Mouse (Mus musculus) liver, embryonic 13.5 days (tissue): Measurements from ENCODE around the gene Sympk. TPM values are rescaled to one million over a fixed set of nuclear protein-coding genes. Genes with fewer than 3 reads are reported as not detected.
A peak's percentile ranks its signal among the peaks of the same experiment; 100 is the strongest.

Experiments used
- ATAC-seq: fragments of 200-750 bp; cut with Nextera tagmentation; 2 replicates; pipeline ENCODE4 v1.8.0; 2017; ENCODE audit warnings: low read depth, mild to moderate bottlenecking, moderate number of reproducible peaks, moderate library complexity
- DNase-seq: peaks from one replicate; pipeline ENCODE4 v3.0.0; 2022
- H3K27ac ChIP-seq: fragments of 300-500 bp; sonication (generic); 2 replicates; pipeline ENCODE4 v1.5.1; 2015; ENCODE audit warnings: moderate library complexity, mild to moderate bottlenecking, inconsistent platforms
- H3K27me3 ChIP-seq: fragments of 300-500 bp; sonication (generic); 2 replicates; pipeline ENCODE4 v1.6.1; 2015; ENCODE audit warnings: mild to moderate bottlenecking, inconsistent platforms
- H3K36me3 ChIP-seq: fragments of 300-500 bp; sonication (generic); 2 replicates; pipeline ENCODE4 v1.6.1; 2015; ENCODE audit warnings: mild to moderate bottlenecking, inconsistent platforms
- H3K4me1 ChIP-seq: fragments of 300-500 bp; sonication (generic); replicated peaks from 2 replicates; pipeline ENCODE4 v1.6.1; 2015; ENCODE audit warnings: inconsistent platforms
- H3K4me2 ChIP-seq: fragments of 300-500 bp; sonication (generic); 2 replicates; pipeline ENCODE4 v1.6.1; 2015; ENCODE audit warnings: inconsistent platforms, mild to moderate bottlenecking, moderate library complexity
- H3K4me3 ChIP-seq: fragments of 300-500 bp; sonication (generic); replicated peaks from 2 replicates; pipeline ENCODE4 v1.5.1; 2015; ENCODE audit warnings: mild to moderate bottlenecking, inconsistent platforms
- H3K9ac ChIP-seq: fragments of 300-500 bp; sonication (generic); 2 replicates; pipeline ENCODE4 v1.6.1; 2015; ENCODE audit warnings: mild to moderate bottlenecking, inconsistent platforms
- H3K9me3 ChIP-seq: fragments of 300-500 bp; sonication (generic); replicated peaks from 2 replicates; pipeline ENCODE4 v1.6.1; 2016; ENCODE audit warnings: inconsistent platforms
- WGBS: fragments of 180-500 bp; shearing (Covaris S2); methylation state at CpG from one replicate; pipeline ENCODE4 v1.1.7; 2015; ENCODE audit not compliant: insufficient replicate concordance; 5-methylcytosine and 5-hydroxymethylcytosine counted together
- polyA plus RNA-seq: library from polyadenylated mRNA; unstranded; fragments of >200 nt; fragmentation: Nextera tagmentation; extraction: Ambion mirVana; gene quantifications from 2 replicates; pipeline ENCODE4 v1.2.1, GENCODE M21; 2015

Sympk gene
- polyA plus RNA-seq, 1 experiment from 2014 or later: 15.0 TPM

DNA sequence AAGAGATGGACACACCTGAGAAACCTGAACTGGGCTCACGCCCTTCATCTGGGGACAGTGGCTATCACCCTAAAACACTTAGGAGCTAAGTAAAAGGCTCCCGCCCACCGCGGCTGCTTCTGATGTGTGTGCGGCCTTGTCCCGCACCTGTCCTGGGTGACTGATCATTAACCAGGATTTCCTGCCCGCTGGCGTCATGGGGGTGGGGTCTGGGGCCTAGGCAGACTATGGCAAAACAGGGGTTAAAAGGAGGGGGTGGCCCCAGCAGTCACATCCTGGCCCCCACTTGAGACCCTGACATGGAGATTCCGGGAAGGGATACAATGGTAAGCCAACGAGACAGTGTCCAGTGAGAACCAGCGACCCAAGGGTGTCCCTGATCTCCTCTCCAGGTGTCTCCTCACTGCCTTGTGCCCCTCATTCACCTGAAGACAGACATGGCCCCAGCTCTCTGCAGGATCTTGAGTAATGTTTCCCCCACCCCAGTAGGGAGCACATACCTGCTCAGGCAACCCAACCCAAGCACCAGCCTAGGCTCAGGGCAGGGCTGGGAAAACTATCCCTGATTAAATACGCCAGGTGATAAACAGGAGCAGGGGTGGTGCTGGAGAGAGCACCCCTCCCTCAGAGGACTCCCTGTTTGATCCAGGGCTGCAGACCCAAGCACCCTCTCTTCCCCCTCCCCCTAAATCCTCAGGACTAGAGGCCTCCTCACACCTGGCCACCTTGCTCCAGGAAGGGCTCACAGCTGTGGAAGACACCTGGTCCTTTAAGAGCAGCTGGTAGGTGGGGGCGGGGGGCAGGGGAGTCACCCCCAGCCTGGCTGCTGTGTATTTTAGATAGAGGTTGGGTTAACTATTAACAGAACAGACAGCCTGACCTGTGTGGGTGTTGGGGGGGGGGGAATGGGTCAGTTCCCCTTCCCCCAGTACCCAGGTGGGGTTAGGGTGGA is 16.9 kb upstream of the Sympk start:
- ATAC-seq: peak; percentile 4
- H3K4me1 ChIP-seq: peaks cover 72% of the 10 kb centered on the region

DNA sequence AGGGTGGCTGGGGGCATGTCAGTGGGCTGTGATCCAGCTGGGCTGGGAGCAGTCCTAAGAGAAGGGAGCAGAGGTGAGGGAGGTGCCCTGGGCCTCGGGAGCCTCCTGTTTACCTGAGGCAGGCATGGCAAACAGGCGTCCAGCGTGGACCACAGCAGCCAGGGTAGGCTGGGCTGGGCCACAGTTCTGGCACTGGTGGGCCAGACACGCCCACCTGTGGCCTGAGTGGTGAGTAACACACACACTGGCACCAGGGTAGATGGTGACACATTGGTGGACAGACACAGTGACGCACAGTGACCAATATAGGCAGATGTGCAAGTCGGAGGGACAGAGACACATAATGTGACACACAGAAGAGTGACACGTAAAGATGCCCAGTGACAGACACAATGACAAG is 13.6 kb upstream of the Sympk start:
- DNase-seq (no peak), ATAC-seq (peak; percentile 3; the same call in 1 of the 2 replicates)
- 63% methylated on average over 7 of the region's 7 CpGs for WGBS
- H3K9me3 ChIP-seq: no peaks in the 10 kb centered on the region
- no peak overlapping the region for H3K4me2 ChIP-seq
- peak overlapping the region; percentile 34 for H3K27ac ChIP-seq
- H3K9ac ChIP-seq: no peak overlapping the region
- peaks cover 20% of the 10 kb centered on the region for H3K36me3 ChIP-seq
- H3K4me3 ChIP-seq: no peak overlapping the region
- peaks cover 58% of the 10 kb centered on the region for H3K4me1 ChIP-seq
- peaks cover 15% of the 10 kb centered on the region; the same call in 1 of the 2 replicates for H3K27me3 ChIP-seq

More for the DNA sequence above, 16.9 kb upstream of the Sympk start:
- peak overlapping the region; percentile 63 for H3K27ac ChIP-seq
- 0 out of 2 replicates have a peak overlapping the region, but pooled peaks have one; percentile 21 for H3K4me3 ChIP-seq
- H3K36me3 ChIP-seq: peaks cover 18% of the 10 kb centered on the region
- no peak for DNase-seq
- H3K27me3 ChIP-seq: 0 out of 2 replicates have a peak, but pooled peaks cover 2% of the 10 kb centered on the region
- H3K9ac ChIP-seq: 0 out of 2 replicates have a peak overlapping the region, but pooled peaks have one; percentile 7
- H3K9me3 ChIP-seq: no peaks in the 10 kb centered on the region
- 67% methylated on average over 13 of the region's 13 CpGs for WGBS
- H3K4me2 ChIP-seq: peak overlapping the region; percentile 99

DNA sequence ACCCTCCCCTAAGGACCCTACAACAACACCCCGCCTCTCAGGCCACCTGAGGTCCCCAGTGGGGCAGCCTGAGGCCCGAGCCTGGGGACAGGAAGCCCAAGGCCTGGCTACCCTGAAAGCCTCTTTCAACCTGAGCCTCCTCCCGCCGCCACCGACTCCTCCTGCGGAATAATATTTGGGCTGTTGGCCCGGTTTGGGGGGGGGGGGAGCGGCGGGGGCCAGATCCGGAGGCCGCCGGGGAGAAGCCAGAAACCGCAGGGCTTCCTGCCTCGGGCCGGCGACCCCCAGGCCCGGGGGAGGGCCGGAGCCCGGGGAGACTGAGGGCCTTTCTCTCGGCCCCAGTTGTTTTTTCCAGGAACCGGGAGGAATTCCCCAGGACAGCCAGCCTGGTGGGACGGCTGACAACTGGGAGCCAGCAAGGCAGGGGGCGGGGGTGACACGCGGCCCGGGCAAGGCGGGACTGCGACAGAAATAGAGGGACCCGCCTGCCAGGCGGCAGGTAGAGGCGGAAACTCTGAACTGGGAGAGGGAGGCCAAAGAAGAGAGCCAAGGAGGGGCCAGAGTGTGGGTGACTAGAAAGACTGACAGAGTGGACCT is 12.1 kb upstream of the Sympk start:
- peak overlapping the region; percentile 62 for H3K9ac ChIP-seq
- 3% methylated on average over 31 of the region's 31 CpGs for WGBS
- peak overlapping the region; percentile 60 for H3K4me2 ChIP-seq
- ATAC-seq (peak; percentile 34), DNase-seq (no peak)
- peaks cover 43% of the 10 kb centered on the region for H3K4me1 ChIP-seq
- H3K36me3 ChIP-seq: peaks cover 10% of the 10 kb centered on the region
- H3K4me3 ChIP-seq: peak overlapping the region; percentile 38
- peaks cover 15% of the 10 kb centered on the region; the same call in 1 of the 2 replicates for H3K27me3 ChIP-seq
- H3K27ac ChIP-seq: peak overlapping the region; percentile 78
- H3K9me3 ChIP-seq: no peaks in the 10 kb centered on the region

DNA sequence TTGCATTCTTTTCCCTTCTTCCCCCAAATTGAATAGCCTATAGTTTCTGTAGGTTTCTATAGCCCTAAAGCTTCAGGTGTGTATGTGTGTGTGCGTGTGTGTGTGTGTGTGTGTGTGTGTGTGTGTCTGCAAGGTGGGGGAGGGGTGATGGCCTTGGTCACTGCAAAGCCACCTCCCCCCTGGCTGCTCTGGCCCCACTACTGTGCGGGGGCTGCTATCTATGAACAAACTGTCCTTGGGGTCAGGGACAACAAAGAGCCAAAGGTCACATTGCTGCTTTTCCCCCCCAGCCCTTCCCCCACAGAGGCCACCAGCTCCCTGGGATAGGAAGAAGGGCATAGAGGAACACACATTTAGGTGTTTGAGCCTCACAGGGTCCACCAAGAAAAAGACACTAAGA is 11.3 kb upstream of the Sympk start:
- peak; percentile 58 for ATAC-seq
- DNase-seq: no peak
- H3K4me1 ChIP-seq: peaks cover 37% of the 10 kb centered on the region
- peak overlapping the region; percentile 78; the same call in 1 of the 2 replicates for H3K27ac ChIP-seq
- H3K9ac ChIP-seq: 0 out of 2 replicates have a peak overlapping the region, but pooled peaks have one; percentile 62
- peaks cover 9% of the 10 kb centered on the region; the same call in 1 of the 2 replicates for H3K36me3 ChIP-seq
- H3K27me3 ChIP-seq: peaks cover 15% of the 10 kb centered on the region; the same call in 1 of the 2 replicates
- peak overlapping the region; percentile 60 for H3K4me2 ChIP-seq
- no peak overlapping the region for H3K4me3 ChIP-seq
- H3K9me3 ChIP-seq: no peaks in the 10 kb centered on the region
- 14% methylated on average over 2 of the region's 2 CpGs for WGBS

DNA sequence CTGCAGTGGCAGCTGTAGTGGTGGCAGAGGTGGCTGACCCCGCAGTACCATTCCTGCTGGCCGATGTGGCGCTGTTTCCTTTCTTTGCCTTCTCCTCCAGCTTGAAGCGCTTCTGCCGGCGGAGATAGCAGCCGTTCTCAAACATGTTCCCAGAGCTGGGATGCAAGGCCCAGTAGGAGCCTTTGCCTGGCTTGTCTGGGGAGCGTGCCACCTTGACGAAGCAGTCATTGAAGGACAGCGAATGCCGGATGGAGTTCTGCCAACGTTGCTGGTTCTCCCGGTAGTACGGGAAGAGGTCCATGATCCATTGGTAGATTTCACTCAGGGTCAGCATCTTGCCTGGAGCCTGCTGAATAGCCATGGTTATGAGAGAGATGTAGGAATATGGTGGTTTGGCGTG is 9.7 kb upstream of the Sympk start:
- Histone ChIP-seq H3K4me1 (peaks cover 29% of the 10 kb centered on the region), H3K9ac (no peak overlapping the region), H3K27me3 (peaks cover 17% of the 10 kb centered on the region; the same call in 1 of the 2 replicates), H3K27ac (no peak overlapping the region), H3K9me3 (no peaks in the 10 kb centered on the region), H3K4me3 (no peak overlapping the region), H3K4me2 (no peak overlapping the region), H3K36me3 (peaks cover 9% of the 10 kb centered on the region; the same call in 1 of the 2 replicates)
- ATAC-seq (no peak), DNase-seq (no peak)
- WGBS: 62% methylated on average over 15 of the region's 15 CpGs

DNA sequence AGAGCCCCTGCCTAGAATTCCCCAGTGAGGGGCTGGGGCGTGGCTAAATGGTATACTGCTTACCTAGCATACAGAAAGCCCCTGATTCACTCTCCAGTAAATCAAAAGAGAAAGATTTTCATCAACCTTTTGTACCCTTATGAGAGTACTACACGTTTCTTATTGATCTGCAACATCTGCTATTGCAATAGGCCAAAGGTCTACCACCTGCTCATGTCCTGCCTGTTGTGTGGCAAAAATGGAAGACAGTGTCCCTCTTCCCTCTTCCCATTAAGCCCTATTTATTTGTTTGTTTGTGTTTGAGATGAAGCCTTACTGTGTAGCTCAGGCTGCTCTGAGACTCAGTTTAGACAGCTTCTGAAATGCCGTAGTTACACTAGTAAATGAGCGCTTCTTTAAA is 8.1 kb upstream of the Sympk start:
- Histone ChIP-seq H3K9me3 (no peaks in the 10 kb centered on the region), H3K27ac (no peak overlapping the region; the same call in 1 of the 2 replicates), H3K9ac (no peak overlapping the region), H3K27me3 (peaks cover 33% of the 10 kb centered on the region), H3K36me3 (peaks cover 9% of the 10 kb centered on the region; the same call in 1 of the 2 replicates), H3K4me3 (no peak overlapping the region), H3K4me2 (no peak overlapping the region), H3K4me1 (peaks cover 18% of the 10 kb centered on the region)
- DNase-seq (no peak), ATAC-seq (no peak)
- 69% methylated on average over 4 of the region's 4 CpGs for WGBS

DNA sequence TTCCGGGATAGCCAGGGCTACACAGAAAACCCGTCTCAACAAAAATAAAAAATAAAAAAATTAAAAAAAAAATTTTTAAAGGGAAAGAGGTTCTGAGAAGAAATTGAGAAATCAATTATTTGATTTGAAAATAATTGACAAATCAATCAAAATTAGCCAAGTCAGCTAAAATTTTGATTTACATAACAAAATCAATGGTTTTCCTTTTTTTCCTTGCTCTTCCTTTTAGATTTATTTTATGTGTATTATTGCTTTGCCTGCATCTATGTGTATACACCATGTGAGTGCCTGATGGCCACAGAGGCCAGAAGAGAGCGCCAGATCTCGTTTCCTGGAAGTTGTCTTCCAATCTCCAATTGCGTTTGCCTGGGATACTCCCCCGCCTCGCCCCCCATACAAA is 6.3 kb upstream of the Sympk start:
- H3K4me1 ChIP-seq: peaks cover 7% of the 10 kb centered on the region; the same call in 1 of the 2 replicates
- no peak overlapping the region for H3K4me2 ChIP-seq
- H3K4me3 ChIP-seq: no peak overlapping the region
- H3K27me3 ChIP-seq: peaks cover 44% of the 10 kb centered on the region
- H3K9me3 ChIP-seq: no peaks in the 10 kb centered on the region
- WGBS: 67% methylated on average over 7 of the region's 7 CpGs
- H3K9ac ChIP-seq: no peak overlapping the region
- ATAC-seq: no peak
- no peak for DNase-seq
- H3K36me3 ChIP-seq: peaks cover 9% of the 10 kb centered on the region; the same call in 1 of the 2 replicates
- no peak overlapping the region for H3K27ac ChIP-seq

DNA sequence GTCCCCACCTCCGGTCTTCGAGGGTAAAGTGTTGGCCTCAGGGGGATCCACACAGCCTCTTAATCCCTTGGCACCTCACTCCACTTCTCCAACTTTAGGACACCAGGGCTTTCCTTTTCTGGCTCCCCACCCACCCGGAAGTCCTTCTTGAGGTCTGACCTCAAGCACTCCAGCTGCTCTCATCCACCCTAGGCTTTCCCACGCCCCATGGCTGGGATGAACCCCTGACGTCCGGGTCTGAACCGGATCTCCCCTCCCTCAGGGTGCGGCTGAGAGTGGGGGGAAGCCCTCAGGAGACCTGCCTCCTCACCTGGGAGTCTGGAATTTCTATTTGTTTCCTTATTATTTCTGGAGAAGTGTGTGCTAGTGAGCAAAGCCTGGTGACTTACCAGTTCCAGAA is 3.1 kb upstream of the Sympk start:
- peak overlapping the region; percentile 98 for H3K4me3 ChIP-seq
- peak overlapping the region; percentile 48 for H3K4me2 ChIP-seq
- 0 out of 2 replicates have a peak overlapping the region, but pooled peaks have one; percentile 56 for H3K9ac ChIP-seq
- no peaks in the 10 kb centered on the region for H3K9me3 ChIP-seq
- 9% methylated on average over 8 of the region's 8 CpGs for WGBS
- H3K27me3 ChIP-seq: peaks cover 47% of the 10 kb centered on the region
- peaks cover 22% of the 10 kb centered on the region for H3K4me1 ChIP-seq
- no peak for DNase-seq
- no peak overlapping the region for H3K27ac ChIP-seq
- H3K36me3 ChIP-seq: no peaks in the 10 kb centered on the region
- no peak for ATAC-seq

DNA sequence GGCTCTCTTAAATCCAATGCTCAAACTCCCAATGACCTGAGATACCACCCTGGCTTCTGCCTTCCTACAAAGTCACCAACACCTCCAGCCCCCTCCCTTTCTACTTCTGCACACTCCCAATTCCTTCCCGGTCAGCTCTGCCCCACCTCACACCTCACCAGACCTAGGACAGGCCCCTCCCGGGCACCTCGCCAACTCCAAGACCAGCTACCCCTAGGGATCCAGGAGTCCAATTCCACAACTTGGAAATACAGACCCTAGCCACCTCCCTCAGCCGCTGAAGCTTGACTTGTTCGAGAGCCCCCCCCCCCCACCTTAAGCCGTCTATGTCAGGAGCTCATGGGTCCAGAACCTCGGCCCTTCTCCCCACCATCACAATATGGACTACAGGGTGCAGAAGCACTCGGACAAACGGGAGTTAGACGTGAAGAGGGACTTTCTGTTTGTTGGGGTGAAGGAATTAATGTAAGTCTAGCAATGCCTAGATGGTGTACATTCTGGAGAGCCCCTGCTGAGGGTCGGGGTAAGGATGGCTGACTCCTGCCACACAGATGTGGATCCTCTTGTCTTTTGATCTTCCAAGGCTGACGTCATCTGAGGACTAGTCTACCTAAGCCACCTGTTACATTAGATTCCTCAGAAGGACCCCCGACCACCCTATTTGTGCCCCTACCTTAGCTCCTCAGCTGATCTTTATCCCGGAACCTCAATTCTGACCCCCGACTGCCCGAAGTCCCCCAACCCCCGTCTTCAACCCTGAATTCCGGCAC is 1.8 kb upstream of the Sympk start:
- no peak for ATAC-seq
- peaks cover 47% of the 10 kb centered on the region for H3K27me3 ChIP-seq
- no peak overlapping the region; the same call in 1 of the 2 replicates for H3K27ac ChIP-seq
- peak overlapping the region; percentile 56 for H3K9ac ChIP-seq
- peak overlapping the region; percentile 98 for H3K4me3 ChIP-seq
- 0 out of 2 replicates have a peak, but pooled peaks cover 3% of the 10 kb centered on the region for H3K36me3 ChIP-seq
- H3K4me1 ChIP-seq: peaks cover 33% of the 10 kb centered on the region
- DNase-seq: no peak
- H3K9me3 ChIP-seq: no peaks in the 10 kb centered on the region
- WGBS: 43% methylated on average over 18 of the region's 18 CpGs
- H3K4me2 ChIP-seq: peak overlapping the region; percentile 48

DNA sequence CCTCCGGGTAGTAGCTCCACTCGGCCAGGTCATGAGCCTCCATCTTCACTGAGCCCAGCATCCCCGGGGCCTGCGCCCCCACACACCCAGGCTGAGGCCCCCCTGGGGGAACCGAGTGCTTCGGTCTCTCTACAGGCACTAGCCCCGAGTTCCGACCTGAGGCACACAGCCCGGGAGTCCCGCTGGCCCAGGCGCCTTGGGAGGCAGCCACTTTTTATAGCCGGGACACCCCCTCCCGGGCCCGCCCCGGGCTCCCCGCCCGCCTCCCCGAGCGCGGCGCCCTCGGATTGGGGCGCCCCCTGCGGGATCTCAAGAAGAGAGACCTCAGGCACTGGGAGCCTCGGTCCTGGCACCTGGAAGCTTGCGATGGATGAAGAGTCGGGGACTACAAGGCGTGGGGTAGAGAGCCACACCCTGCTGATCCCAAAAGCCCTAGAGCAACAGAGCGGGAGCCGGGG is 791 bp upstream of the Sympk start, which contains the start of gene Foxa3:
Gene Foxa3 (minus strand): TSS at position 182 of the 458 bp plus-strand sequence.
- ATAC-seq (peak; percentile 19), DNase-seq (peak; percentile 39)
- Histone ChIP-seq H3K4me3 (peak within 1 kb of the TSS; percentile 98), H3K9me3 (no peaks in the 10 kb centered on the region), H3K27me3 (peaks cover 47% of the 10 kb centered on the region), H3K36me3 (peaks cover 6% of the 10 kb centered on the region; the same call in 1 of the 2 replicates), H3K9ac (peak within 1 kb of the TSS; percentile 97), H3K4me2 (peak within 1 kb of the TSS; percentile 97), H3K4me1 (peaks cover 37% of the 10 kb centered on the region), H3K27ac (peak within 1 kb of the TSS; percentile 83)
- WGBS: 3% methylated on average over 30 of the region's 30 CpGs
